Mouse (Mus musculus): ENCODE measurements around the gene Gm3417. TPM values are rescaled to one million over a fixed set of nuclear protein-coding genes. Genes with fewer than 3 reads are reported as not detected.
"Not testable (repeated sequence)": the region's sequence is repeated elsewhere in the genome, so short reads cannot be mapped to it uniquely, and the experiment has no call there.

Gm3417 gene
- polyA plus RNA-seq (2012; rRNA removed) = 2.1 and 4.8 TPM in 2 replicates

DNA sequence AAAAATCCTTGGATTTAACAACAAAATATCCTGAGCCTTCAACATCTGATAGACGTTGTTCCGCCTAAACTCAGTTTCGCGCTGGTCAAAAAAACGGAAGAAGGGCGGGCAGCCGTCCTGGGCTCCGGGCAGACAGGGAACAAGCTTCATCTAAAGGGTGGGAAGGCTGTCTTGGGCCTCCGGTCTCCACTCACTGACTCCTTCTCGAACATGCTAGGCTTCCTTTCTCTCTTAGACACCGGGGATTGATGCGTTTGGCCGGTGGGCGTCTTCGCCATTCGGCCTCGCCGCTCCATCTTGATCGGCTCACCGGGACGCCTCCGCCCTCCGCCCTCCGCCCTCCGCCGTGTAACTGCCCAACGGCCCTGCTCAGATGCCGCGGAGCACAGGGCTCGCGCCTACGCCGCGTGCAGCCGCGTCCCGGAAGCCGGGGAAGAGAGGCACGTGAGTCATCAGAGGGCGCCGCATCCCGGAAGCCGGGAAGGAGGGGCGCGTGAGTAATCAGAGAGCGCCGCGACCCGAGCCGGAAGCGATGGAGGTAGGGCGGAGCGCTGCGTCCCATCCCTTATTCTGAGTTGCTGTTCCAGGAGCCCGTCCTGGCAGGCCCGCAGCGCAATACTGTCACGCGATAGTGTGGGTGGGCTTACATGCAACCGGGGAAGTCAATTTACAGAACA, at the start of gene Gm3417, which contains the start of gene 9030025P20Rik:
Gm3417 (minus strand) TSS at position 429 of the 677 bp plus-strand sequence.
9030025P20Rik (plus strand) TSS at position 107 of the 677 bp plus-strand sequence.
- not testable (repeated sequence) for DNase-seq (ENCODE audit: low read depth)

DNA sequence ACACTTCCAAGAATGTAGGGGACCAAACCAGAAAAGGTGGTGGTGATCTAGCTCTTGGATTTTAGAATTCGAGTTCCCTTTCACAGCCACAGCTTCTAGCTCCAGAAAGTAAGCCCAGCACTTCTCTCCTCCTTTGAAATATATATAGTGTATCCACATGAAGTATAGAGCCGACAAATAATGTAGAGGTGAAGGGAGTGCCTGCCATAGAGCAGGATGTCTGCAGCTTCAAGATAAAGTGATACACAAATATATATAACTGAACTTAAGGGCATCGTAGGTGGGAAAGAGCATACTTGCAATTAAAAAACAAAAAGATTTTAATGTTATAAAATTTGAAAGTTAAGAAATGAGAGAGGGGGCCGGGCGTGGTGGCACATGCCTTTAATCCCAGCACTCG, 46.9 kb upstream of the Gm3417 start:
- DNase-seq (ENCODE audit: low read depth) = not testable (repeated sequence)

DNA sequence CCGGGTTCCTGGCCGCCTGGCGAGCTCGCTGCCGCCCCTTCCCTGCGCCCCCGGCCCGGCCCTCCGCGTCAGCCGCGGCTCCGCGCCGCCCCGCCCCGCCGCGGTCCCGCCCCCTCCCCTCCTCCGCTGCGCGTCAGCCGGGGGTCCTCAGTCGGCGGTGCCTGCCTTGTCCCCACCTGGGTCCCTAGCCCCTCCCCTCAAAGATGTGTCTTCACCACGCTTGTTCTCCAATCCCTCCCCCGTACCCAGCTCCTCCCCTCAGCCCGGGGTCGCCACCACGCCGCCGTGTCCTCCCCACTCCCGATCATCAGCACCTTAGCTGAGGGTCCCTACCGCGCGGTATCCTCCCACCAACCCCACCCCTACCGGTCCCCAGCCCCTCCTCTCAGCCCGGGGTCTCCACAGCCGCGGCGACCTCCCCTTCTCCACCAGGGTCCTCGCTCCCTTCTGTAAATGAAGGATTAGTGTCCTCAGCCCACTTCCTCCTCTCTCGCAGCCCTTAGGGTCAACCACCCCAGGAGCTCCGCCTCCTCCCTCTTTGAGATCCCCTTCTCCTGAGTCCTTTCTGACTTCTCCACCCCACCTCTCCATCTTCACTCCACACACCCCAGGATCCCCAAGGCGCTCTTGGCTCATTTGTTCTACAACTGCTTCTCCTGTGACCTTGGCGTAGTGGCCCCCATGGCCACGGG, 46.1 kb upstream of the Gm3417 start:
- not testable (repeated sequence) for DNase-seq (ENCODE audit: low read depth)

- DNase-seq (ENCODE audit: low read depth) = not testable (repeated sequence)
These were observed 45.4 kb upstream of the Gm3417 start for GRCm38 (mm10) chr17:15023878-15024492.

GRCm38 (mm10) chr17:15021503-15022220, 43.1 kb upstream of the Gm3417 start:
- not testable (repeated sequence) for DNase-seq (ENCODE audit: low read depth)

DNA sequence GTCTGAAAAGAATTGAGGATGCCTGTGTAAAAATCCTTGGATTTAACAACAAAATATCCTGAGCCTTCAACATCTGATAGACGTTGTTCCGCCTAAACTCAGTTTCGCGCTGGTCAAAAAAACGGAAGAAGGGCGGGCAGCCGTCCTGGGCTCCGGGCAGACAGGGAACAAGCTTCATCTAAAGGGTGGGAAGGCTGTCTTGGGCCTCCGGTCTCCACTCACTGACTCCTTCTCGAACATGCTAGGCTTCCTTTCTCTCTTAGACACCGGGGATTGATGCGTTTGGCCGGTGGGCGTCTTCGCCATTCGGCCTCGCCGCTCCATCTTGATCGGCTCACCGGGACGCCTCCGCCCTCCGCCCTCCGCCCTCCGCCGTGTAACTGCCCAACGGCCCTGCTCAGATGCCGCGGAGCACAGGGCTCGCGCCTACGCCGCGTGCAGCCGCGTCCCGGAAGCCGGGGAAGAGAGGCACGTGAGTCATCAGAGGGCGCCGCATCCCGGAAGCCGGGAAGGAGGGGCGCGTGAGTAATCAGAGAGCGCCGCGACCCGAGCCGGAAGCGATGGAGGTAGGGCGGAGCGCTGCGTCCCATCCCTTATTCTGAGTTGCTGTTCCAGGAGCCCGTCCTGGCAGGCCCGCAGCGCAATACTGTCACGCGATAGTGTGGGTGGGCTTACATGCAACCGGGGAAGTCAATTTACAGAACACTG, 31.3 kb upstream of the Gm3417 start, which contains the start of gene Gm3435:
Gm3435 (plus strand) TSS at position 471 of the 708 bp plus-strand sequence.
- DNase-seq (ENCODE audit: low read depth) = not testable (repeated sequence)

DNA sequence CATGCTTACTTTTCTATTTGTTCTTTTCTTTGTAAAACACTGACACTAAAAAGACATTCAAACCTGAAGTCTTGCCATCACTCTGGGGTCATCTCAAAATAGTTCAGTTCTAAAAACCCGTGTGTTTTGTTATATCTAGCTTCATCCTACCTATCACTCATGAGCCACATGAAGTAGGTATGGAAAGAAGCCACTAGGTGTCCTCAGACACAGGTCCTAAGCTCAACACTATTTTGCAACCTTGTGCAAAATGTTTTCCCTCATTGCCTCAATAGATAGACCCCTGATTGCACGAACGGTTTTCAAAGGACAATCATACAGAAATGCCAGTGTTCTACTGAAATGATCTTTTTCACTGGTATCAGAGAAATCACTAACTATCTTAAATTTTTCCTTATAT, 30.5 kb upstream of the Gm3417 start:
- not testable (repeated sequence) for DNase-seq (ENCODE audit: low read depth)

GRCm38 (mm10) chr17:15000047-15000446, 21.5 kb upstream of the Gm3417 start:
- not testable (repeated sequence) for DNase-seq (ENCODE audit: low read depth)

DNA sequence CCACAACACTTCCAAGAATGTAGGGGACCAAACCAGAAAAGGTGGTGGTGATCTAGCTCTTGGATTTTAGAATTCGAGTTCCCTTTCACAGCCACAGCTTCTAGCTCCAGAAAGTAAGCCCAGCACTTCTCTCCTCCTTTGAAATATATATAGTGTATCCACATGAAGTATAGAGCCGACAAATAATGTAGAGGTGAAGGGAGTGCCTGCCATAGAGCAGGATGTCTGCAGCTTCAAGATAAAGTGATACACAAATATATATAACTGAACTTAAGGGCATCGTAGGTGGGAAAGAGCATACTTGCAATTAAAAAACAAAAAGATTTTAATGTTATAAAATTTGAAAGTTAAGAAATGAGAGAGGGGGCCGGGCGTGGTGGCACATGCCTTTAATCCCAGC, 15.6 kb upstream of the Gm3417 start:
- DNase-seq (ENCODE audit: low read depth) = not testable (repeated sequence)

DNA sequence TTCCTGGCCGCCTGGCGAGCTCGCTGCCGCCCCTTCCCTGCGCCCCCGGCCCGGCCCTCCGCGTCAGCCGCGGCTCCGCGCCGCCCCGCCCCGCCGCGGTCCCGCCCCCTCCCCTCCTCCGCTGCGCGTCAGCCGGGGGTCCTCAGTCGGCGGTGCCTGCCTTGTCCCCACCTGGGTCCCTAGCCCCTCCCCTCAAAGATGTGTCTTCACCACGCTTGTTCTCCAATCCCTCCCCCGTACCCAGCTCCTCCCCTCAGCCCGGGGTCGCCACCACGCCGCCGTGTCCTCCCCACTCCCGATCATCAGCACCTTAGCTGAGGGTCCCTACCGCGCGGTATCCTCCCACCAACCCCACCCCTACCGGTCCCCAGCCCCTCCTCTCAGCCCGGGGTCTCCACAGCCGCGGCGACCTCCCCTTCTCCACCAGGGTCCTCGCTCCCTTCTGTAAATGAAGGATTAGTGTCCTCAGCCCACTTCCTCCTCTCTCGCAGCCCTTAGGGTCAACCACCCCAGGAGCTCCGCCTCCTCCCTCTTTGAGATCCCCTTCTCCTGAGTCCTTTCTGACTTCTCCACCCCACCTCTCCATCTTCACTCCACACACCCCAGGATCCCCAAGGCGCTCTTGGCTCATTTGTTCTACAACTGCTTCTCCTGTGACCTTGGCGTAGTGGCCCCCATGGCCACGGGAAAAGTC, 14.7 kb upstream of the Gm3417 start:
- not testable (repeated sequence) for DNase-seq (ENCODE audit: low read depth)

- DNase-seq (ENCODE audit: low read depth) = not testable (repeated sequence)
These were observed 14.0 kb upstream of the Gm3417 start for GRCm38 (mm10) chr17:14992522-14993138.

GRCm38 (mm10) chr17:14990116-14990702, 11.6 kb upstream of the Gm3417 start:
- not testable (repeated sequence) for DNase-seq (ENCODE audit: low read depth)

- DNase-seq (ENCODE audit: low read depth) = not testable (repeated sequence)
These were observed 750 bp downstream of the Gm3417 start for GRCm38 (mm10) chr17:14977718-14978361.

GRCm38 (mm10) chr17:14968373-14968913, 10.1 kb downstream of the Gm3417 start:
- DNase-seq (ENCODE audit: low read depth) = not testable (repeated sequence)

GRCm38 (mm10) chr17:14961557-14962154, 16.9 kb downstream of the Gm3417 start:
- not testable (repeated sequence) for DNase-seq (ENCODE audit: low read depth)

- DNase-seq (ENCODE audit: low read depth) = not testable (repeated sequence)
These were observed 17.5 kb downstream of the Gm3417 start, which contains the start of gene Phf10 for GRCm38 (mm10) chr17:14960951-14961556. Phf10 (minus strand) TSS chr17:14961273.

GRCm38 (mm10) chr17:14960520-14960919, 18.1 kb downstream of the Gm3417 start:
- DNase-seq (ENCODE audit: low read depth) = no peak

- no peak for DNase-seq (ENCODE audit: low read depth)
These were observed 18.6 kb downstream of the Gm3417 start for GRCm38 (mm10) chr17:14959979-14960378.

Measured in gonadal fat pad, adult 2 months (tissue).